Mouse (Mus musculus): Measurements from ENCODE around the gene Stk17b.
"Not testable (repeated sequence)": the region's sequence is repeated elsewhere in the genome, so short reads cannot be mapped to it uniquely, and the experiment has no call there.

The Stk17b gene

DNA sequence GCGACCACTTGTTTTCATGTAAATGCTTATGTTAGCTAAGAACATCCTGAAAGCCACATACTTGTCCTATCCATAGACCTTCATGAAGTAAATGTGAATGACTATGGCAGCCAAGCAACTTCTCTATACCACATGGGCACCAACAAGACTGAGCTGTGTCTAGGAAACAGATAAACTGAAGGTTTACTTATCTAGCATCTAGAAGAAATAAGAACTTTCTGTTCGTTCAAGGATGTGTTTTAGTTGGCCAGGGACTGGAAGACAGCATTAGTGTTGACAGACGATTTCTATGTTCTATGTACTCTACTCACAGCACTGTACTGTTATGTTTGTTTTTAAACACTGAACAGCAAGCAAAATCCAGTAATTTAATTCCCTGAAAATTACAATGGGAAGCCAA is 2.9 kb downstream of the Stk17b start:
- no peak for DNase-seq (ENCODE audit: low spot score)

DNA sequence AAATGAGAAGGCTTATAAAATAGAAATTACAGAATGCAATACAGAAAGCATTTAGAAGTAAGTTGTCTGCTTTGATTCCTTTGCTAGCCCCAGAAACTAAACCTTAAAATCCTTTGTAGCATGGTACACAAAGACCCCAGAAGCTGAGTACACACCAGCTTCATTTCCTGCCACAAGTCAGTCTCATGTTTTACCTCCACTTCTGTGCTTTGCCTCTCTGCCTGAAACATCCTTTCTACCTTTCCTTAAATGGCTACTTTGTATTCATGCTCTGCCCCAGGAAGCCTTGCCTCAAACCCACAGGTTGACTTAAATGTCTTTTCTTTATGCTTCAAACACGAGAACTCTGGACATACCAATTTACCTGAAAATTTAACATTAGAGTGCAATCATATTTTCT is 3.7 kb downstream of the Stk17b start:
- DNase-seq (ENCODE audit: low spot score): no peak

DNA sequence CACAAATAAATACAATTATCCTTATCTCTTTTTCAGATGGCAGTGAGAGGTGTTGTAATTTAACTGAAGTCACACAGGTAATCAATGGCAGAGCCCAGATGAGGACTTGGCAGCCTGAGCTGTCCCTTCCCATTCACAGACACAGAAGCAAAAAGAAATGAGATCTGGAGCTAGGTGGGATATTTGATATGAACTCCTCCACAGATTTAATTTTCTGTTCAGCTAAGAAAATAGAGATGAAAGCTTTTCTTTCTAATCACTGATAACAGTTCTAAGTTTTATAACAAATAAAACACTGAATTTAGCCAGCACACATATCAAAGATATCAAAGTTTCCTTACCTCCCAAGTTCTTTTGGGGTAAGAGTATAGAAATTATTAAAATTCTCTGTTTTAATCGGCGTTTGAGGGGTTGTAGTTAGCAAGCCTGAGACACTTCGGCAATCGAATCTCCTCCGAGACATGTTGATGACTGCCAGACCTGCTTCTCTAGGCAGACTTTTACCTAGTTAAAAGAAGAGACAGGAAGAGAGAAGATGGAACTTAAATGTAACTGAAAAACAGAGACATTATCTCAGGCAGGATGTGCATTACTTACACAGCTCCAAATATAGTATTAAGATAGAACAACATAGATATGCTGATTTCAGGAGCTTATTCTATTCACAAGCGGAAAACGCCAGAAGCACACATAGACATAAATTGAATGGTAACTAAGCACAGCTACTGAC is 8.7 kb downstream of the Stk17b start:
- no peak for DNase-seq (ENCODE audit: low spot score)

DNA sequence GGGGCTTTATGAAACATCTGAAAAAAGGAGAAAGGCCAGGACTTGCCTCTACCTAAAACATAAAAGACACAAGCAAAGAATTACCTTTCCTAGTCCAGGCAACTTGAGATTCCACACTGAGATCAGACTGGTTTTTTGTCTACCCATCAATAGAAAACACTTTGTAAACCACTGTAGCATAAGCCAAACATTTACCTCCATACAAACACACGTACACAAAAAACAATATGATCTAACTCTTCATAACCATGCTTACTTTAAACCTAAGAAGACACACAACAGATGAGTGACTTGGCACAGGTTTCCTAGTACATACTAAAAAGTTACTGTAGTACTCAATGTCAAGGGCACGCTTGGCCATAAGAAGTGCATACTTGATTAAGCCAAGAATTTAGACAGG is 9.5 kb downstream of the Stk17b start:
- DNase-seq (ENCODE audit: low spot score): no peak

GRCm38 (mm10) chr1:53775036-53775435 is 10.0 kb downstream of the Stk17b start:
- no peak for DNase-seq (ENCODE audit: low spot score)

GRCm38 (mm10) chr1:53774571-53774970 is 10.5 kb downstream of the Stk17b start:
- no peak for DNase-seq (ENCODE audit: low spot score)

DNA sequence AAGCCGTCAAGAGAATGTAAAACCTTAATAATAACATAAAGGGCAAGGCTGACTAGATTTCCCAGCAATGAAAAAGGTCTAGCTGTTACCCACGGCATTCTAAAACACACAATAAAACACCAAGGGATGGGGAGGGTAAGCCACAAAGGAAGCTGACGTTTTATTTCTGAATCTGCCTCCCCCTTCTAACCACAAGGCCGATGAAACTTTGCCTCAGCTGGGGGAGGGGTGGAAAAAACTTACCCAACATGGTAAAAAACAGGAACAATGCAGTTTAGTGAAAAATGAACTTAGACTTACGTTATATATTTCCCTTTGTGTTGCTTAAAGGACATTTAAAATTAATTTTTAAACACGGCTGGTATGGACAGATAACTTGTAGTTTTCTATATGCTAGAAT is 11.0 kb downstream of the Stk17b start:
- DNase-seq (ENCODE audit: low spot score): no peak

DNA sequence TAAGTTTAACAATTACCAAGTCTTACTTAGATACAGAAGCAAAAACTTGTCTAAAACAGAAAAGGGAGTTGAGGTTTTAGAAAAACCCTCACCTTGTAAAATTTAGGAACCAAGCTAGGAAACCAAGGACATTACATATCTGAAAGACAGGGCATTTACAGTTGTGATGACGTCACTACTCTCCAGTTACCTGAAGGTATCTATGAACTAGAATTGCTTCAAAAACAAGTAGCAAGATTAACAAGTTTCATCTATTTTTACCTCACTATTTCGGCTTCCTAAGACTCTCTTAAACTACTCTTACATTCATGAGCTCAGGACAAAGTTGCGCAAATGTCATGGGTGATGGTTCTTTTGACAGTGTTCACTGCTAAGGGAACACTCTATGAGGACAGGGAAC is 12.1 kb downstream of the Stk17b start:
- no peak for DNase-seq (ENCODE audit: low spot score)

DNA sequence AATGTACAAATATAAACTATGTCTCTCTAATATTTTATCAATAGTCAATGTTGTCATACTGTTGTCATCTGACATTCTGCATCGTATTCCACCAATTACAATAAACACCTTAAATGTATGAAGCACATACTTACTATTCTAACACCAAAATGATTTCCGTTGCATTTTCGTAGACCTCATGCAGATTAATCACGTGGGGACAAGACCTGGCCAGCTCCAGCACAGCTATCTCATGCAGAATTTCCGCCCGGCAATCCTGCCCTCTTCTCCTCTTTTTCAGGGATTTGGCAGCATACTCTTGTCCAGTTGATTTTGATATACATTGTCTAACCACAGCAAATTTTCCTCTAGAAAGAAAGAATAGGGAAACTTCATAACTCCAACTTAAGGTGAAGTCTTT is 13.5 kb downstream of the Stk17b start:
- no peak for DNase-seq (ENCODE audit: low spot score)

DNA sequence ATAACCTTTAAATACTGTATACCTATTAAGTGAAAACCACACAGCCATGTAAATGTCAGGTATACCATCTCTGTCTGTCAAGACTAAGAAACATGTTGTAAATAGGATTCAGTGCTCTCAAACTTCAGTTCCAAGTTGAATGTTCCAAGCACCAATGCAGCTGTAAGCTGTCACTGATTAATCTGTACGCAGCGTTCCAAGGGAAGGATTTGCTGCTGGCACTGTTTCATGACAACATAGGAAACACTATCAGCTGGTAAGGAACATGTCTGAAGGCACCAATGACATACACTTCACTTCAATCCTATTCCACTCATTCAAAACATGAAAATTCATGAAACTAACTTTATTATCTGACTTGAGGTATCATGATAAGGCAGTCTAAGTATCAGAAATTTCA is 18.9 kb downstream of the Stk17b start:
- DNase-seq (ENCODE audit: low spot score): no peak

DNA sequence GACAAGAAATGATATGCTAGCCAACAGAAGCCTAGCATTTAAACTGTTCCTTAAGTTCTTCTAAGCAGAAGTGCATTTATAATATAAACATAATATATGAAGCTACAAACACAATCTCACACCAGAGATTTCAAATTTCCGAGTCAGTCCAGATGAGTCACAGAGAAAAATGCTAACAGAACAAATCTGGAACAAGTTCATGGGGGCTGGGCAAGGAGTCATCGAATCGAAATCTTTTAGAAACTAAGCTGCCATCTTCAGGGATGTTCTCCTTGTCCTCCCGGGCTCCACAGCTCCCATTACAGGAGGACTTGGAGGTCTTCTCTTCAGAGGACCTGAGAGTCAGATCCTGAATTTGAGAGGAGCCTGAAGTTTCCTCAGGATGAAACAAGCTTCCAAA is 27.7 kb downstream of the Stk17b start:
- DNase-seq (ENCODE audit: low spot score): no peak

DNA sequence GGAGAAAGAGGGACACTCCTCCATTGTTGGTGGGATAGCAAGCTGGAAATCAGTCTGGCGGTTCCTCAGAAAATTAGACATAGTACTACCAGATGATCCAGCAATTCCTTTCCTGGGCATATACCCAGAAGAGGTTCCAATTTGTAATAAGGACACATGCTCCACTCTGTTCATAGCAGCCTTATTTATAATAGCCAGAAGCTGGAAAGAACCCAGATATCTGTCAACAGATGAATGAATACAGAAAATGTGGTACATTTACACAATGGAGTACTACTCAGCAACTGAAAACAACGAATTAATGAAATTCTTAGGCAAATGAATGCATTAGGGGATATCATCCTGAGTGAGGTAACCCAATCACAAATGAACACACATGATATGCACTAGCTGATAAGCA is 31.5 kb downstream of the Stk17b start:
- DNase-seq (ENCODE audit: low spot score): not testable (repeated sequence)

- DNase-seq (ENCODE audit: low spot score): no peak
These were observed 33.9 kb downstream of the Stk17b start for GRCm38 (mm10) chr1:53751144-53751543.

GRCm38 (mm10) chr1:53750697-53751096 is 34.3 kb downstream of the Stk17b start:
- DNase-seq (ENCODE audit: low spot score): not testable (repeated sequence)

DNA sequence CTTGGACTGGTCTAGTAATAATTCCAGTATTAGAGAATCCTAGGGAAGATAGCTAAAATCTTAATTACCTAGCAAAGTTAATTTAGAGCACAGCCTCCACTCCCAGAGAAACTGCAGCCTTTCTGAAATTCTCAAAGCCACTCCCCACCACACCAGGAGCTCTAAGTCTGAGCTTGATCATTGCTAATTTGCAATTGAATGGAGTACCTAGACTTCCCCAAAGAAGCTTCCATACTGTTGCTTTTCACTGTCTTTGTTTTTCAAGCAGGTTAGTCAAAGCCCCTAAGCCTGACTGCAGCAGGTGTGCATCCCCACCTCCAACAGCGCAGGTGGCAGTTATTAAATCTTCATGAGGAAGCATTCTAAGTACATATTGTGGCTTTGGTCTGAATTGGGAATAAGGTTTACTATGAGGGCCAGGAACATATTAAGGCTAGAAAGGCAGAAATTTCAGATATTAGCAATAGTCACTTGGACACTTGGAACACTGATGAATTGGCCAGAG is 35.1 kb downstream of the Stk17b start:
- not testable (repeated sequence) for DNase-seq (ENCODE audit: low spot score)

DNA sequence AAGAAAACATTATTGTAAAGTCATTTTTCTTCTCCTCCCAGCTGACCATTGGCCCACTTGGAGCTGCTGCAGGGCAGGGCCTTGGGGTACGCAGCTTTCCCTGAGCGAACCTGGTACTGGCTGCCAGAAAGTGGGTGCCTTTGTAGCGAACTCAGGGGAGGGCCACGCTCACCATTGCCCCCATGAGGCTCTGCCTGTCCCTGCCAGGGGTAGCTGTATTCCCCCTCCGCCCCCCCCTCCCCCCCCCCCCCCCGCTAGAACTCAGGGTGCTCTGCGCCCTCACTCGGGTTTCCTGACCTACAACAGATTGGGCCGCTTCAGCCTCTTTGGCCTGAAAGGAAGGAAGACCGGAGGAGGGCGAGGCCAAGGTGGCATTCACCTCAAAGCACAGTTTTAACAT is 36.5 kb downstream of the Stk17b start:
- DNase-seq (ENCODE audit: low spot score): no peak

DNA sequence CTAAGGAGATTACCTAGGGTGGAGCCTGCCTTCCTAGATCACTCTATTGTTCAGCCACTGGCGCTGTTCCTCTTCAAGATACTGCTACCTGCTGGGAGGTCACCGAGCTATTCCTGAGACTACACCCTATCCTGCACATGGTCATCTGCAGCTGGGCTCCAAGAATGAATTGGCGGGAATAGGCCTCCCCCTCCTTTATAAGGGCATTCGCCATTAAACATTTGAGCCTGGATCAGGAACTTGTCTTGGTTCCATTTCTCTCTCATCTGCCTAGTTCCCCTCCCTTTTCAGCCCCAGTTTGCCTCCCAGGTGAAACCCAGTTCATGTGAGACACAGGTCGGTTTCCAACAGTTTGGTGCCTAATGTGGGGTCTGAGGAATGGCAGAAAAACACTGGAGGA is 39.0 kb downstream of the Stk17b start:
- DNase-seq (ENCODE audit: low spot score): no peak

DNA sequence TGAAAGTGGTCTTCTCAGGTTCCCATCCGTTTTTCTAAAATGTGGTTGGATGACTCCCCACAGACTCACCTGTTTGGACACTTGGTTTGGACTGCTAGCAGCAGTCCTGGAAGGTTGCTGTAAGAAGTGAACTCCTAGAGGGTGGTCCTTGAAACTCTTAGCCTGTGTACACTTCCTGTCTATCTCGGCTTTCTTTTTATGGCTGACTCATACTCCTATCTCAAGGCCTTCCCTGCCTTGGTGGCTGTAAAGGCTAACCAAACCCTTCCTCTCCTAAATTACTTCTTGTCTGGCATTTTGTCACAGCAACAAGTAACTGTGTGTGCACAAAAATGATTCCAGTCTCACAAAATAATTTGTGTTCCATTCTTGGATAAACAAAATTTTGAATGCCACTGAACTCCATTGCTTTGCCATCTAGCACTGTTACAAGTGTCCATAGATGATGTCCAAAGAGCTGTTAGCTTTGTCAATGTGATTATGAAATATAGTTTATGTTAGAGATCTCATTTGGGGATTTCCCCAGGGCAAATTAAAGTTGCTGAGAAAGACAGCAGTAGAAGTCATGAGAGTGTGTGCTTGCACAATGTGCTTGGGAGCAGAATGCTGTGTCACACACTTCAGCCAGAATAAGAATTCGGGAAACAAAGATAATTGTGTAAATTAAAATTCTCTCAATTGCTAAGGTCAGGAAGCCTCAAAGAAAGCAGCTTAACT is 43.1 kb downstream of the Stk17b start:
- DNase-seq (ENCODE audit: low spot score): no peak

DNA sequence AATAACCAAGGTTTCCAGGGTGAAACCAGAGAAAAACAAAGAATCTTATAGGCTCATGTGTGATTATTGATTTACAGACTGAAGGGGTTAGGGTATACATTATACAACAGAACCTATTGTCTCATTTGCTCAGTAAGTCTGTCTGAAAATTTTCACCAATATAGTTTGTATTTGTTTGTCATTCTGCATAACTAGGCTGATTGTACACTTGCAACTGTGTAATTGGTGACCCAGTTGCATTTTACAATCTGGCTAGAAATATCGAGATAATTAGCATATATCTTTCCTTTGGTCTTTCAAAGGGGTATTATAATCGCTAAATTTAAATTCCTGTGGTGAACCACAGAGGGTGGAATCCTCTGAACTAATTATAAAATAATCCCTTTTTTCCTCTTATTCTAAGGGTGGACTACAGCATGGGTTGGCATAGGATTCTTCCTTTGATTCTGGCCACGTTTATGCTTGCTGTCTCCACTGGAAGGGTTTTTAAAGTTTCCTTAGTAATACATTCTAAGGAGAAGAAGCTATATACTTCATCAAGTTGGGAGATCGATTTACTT is 44.2 kb downstream of the Stk17b start:
- DNase-seq (ENCODE audit: low spot score): no peak

DNA sequence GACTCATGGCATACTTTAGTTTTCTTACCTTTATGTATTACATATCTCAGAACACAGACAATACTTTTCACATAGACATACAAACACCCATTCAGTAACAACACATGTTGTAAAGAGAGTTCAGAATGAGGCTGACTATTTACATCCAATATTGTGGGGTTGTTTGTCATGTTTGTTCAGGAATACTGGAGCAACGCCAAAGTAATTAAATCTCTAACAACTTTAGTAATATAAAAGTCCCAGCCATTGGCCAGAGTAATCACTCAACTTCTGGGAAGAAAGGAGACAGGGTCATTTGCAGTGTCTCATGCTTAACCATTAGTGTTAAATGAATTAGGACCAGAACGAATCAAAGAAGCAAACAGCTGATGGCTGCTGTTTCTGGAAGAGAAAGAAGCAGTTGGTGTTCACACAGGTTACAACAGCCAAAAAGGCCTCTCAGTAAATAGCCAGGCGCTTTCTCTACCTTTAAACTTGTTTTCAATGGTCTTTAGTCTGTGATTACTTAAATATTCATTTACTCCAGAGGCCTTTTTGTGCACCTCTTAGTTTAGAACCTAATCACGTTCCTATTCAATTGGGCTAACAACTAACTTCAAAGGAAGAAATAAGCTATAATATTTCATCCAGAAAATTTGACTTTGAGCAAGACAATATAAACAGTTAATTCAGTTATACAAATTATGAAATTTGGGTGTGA is 44.8 kb downstream of the Stk17b start:
- DNase-seq (ENCODE audit: low spot score): not testable (repeated sequence)

DNA sequence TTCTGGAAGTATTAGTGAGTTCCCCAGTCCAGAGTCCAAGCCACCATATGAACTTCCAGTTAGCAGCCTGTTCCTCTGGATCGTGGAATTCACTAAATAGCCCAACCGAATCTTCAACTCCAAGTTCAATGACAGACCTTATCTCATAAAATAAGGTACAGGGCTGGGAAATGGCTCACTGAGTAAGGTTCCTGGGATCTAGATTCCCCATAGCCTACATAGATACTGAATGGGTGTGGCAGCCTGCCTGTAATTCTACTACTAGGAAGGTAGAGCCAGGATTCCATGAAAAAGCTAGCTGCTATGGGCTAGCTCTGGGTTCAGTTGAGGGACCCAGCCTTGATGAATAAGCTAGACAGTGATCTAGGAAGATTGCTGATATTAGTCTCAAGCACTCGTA is 48.4 kb downstream of the Stk17b start:
- no peak for DNase-seq (ENCODE audit: low spot score)

GRCm38 (mm10) chr1:53728489-53729225 is 56.4 kb downstream of the Stk17b start:
- DNase-seq (ENCODE audit: low spot score): no peak

All from ovary, postnatal 14 days (tissue).